Mouse (Mus musculus): ENCODE data around the gene Abcc9. TPM values are rescaled to one million over a fixed set of nuclear protein-coding genes. Genes with fewer than 3 reads are reported as not detected.

Gene Abcc9
- 104 and 108 TPM in 2 replicates for total RNA-seq (2014; rRNA removed; ENCODE audit: low replicate concordance)
- polyA plus RNA-seq (2015; fragmentation: Nextera tagmentation; extraction: Ambion mirVana) = 18.8 and 21.0 TPM in 2 replicates

DNA sequence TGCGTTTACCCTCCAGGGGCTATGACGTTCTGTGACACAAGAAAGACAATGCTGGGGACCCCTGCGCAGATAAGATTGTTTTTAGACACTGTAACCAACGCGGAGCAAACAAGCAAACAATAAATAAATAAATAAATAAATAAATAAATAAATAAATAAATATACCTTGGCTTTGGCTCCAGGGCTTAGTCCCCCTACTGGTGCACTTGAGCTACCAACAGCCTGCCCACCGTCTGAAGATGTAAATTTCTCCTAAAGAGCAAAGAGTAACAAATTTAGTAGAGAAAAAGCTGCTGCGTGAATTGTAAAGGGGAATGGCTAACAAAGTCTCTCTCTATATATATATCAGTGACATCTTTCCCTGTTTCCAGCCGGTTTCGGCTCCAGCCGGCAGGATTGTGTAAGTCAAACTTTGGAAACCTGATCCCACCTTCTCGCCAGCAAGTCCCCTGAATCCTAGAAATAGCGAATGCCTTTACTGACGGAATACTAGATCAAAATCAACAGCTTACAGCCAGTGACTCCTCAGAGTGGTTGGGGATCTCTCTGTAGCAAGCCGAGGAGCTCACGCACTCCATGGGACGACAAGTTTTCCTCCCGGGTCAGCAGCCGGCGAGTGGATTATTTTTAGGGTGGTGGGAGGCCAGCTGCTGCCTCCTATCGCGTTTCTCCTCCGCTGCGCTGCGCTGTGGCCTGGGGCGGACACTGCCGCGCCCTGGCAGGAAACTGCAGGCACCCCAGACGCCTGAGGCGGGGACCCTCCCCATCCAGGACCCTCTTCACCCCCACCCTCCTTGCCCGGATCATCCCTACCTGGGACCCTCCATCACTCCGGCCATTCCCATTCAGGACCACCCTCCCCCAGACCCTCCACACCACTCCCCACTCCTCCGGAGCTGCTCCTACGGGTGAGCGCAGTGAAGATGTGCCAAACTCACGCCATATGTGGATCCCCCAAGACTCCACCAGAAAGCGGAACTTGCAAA, at the start of gene Abcc9:
Abcc9 (minus strand) TSS at position 664 of the 986 bp plus-strand sequence.
- Histone ChIP-seq H3K4me2 (ENCODE audit: low read depth, low read length) (peak within 1 kb of the TSS; percentile 82), H3K9me3 (replicated peaks; ENCODE audit: control insufficient read depth, low read length) (no peaks in the 10 kb centered on the region), H3K4me1 (ENCODE audit: control insufficient read depth, insufficient read depth) (peaks cover 23% of the 10 kb centered on the region), H3K4me3 (ENCODE audit: low read depth, low read length) (peak within 1 kb of the TSS; percentile 55), H3K27me3 (ENCODE audit: control insufficient read depth, insufficient read depth, low read length) (no peaks in the 10 kb centered on the region), H3K36me3 (replicated peaks; ENCODE audit: control insufficient read depth, insufficient read depth, low read length) (peaks cover 7% of the 10 kb centered on the region), H3K27ac (ENCODE audit: low read depth) (peak within 1 kb of the TSS; percentile 93), H3K9ac (replicated peaks; ENCODE audit: low read depth, low read length) (peak within 1 kb of the TSS; percentile 64)
- peak; percentile 82 for ATAC-seq (ENCODE audit: insufficient read depth, low read depth)
- DNase-seq (ENCODE audit: low spot score) = peak; percentile 76
- TF ChIP-seq CTCF (IDR thresholded peaks at IDR 0.05; ENCODE audit: low read depth) (peak; percentile 47), EP300 (IDR thresholded peaks at IDR 0.05; ENCODE audit: low read depth) (no peak)
- 4% methylated on average over 36 of the region's 36 CpGs for WGBS

GRCm38 (mm10) chr6:142751365-142751764, 49.2 kb upstream of the Abcc9 start:
- no peak overlapping the region for H3K9ac ChIP-seq (replicated peaks; ENCODE audit: low read depth, low read length)
- no peak; the same call in 1 of the 2 replicates for ATAC-seq (ENCODE audit: insufficient read depth, low read depth)
- 57% methylated on average over 9 of the region's 9 CpGs for WGBS
- H3K9me3 ChIP-seq (replicated peaks; ENCODE audit: control insufficient read depth, low read length) = no peaks in the 10 kb centered on the region
- no peak for TF ChIP-seq CTCF (IDR thresholded peaks at IDR 0.05; ENCODE audit: low read depth)
- no peak for TF ChIP-seq EP300 (IDR thresholded peaks at IDR 0.05; ENCODE audit: low read depth)
- H3K4me2 ChIP-seq (ENCODE audit: low read depth, low read length) = no peak overlapping the region
- H3K27ac ChIP-seq (ENCODE audit: low read depth) = no peak overlapping the region
- H3K4me1 ChIP-seq (ENCODE audit: control insufficient read depth, insufficient read depth) = peaks cover 6% of the 10 kb centered on the region; the same call in 1 of the 2 replicates
- no peaks in the 10 kb centered on the region for H3K36me3 ChIP-seq (replicated peaks; ENCODE audit: control insufficient read depth, insufficient read depth, low read length)
- DNase-seq (ENCODE audit: low spot score) = no peak
- H3K27me3 ChIP-seq (ENCODE audit: control insufficient read depth, insufficient read depth, low read length) = no peaks in the 10 kb centered on the region
- no peak overlapping the region for H3K4me3 ChIP-seq (ENCODE audit: low read depth, low read length)

DNA sequence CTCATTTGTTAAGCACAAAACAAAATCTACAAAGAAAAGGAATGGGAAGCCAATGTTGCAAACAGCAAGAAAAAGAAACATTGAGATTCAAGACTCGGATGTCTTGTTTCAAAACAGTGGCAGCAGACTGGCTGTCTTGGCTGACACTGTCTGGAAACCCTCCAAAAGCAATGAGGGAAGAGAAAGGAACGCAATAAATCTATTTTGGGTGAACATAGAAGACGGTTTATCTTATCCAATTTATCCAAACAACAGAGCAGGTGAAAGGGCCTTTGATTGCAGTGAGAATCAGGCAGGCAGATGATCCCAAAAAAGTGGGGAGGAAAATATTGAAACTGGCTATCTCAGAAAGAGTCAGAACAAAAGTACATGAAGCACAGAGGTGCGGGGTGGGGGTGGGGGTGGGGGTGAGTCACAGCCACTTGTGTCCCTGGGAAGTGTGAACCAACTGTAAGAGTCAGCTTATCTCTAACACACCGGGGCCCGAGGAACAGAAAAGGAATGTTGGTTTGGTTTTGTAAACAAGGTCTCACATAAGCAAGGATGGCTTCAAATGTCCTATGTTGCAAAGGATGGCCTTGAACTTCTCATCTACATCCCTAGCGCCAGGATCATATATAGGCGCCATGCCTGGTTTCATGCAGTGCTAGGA, 46.1 kb upstream of the Abcc9 start:
- Histone ChIP-seq H3K9ac (replicated peaks; ENCODE audit: low read depth, low read length) (no peak overlapping the region), H3K27me3 (ENCODE audit: control insufficient read depth, insufficient read depth, low read length) (no peaks in the 10 kb centered on the region), H3K9me3 (replicated peaks; ENCODE audit: control insufficient read depth, low read length) (no peaks in the 10 kb centered on the region; the same call in 1 of the 2 replicates), H3K4me1 (ENCODE audit: control insufficient read depth, insufficient read depth) (0 out of 2 replicates have a peak, but pooled peaks cover 3% of the 10 kb centered on the region), H3K4me3 (ENCODE audit: low read depth, low read length) (no peak overlapping the region), H3K4me2 (ENCODE audit: low read depth, low read length) (peak overlapping the region; percentile 37; the same call in 1 of the 2 replicates), H3K27ac (ENCODE audit: low read depth) (peak overlapping the region; percentile 67), H3K36me3 (replicated peaks; ENCODE audit: control insufficient read depth, insufficient read depth, low read length) (no peaks in the 10 kb centered on the region)
- no peak for TF ChIP-seq CTCF (IDR thresholded peaks at IDR 0.05; ENCODE audit: low read depth)
- ATAC-seq (ENCODE audit: insufficient read depth, low read depth) (peak; percentile 62; the same call in 1 of the 2 replicates), DNase-seq (ENCODE audit: low spot score) (peak; percentile 63)
- 25% methylated on average over 8 of the region's 8 CpGs for WGBS

DNA sequence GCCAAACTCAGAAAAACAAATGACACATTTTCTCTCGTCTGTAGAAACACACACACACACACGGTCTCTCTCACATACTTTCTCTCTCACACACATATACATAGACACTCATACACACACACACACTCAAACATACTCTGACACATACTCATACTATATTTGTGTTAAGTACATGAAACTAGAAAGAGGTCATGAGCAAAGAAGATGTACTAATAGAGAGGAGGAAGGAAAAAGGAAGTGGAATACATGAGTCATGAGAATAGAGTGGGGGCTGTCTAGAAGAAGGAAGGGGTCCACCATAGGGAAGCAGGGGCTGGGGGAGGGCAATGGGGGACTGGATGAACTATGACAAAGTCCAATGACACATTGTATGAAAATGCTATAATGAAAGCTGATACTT, 45.0 kb upstream of the Abcc9 start:
- DNase-seq (ENCODE audit: low spot score) = no peak
- no peak overlapping the region for H3K4me3 ChIP-seq (ENCODE audit: low read depth, low read length)
- H3K4me2 ChIP-seq (ENCODE audit: low read depth, low read length) = no peak overlapping the region
- no peak for ATAC-seq (ENCODE audit: insufficient read depth, low read depth)
- H3K36me3 ChIP-seq (replicated peaks; ENCODE audit: control insufficient read depth, insufficient read depth, low read length) = no peaks in the 10 kb centered on the region
- H3K9me3 ChIP-seq (replicated peaks; ENCODE audit: control insufficient read depth, low read length) = no peaks in the 10 kb centered on the region; the same call in 1 of the 2 replicates
- 64% methylated on average over 2 of the region's 2 CpGs for WGBS
- 0 out of 2 replicates have a peak, but pooled peaks cover 3% of the 10 kb centered on the region for H3K4me1 ChIP-seq (ENCODE audit: control insufficient read depth, insufficient read depth)
- H3K27me3 ChIP-seq (ENCODE audit: control insufficient read depth, insufficient read depth, low read length) = no peaks in the 10 kb centered on the region
- TF ChIP-seq CTCF (IDR thresholded peaks at IDR 0.05; ENCODE audit: low read depth) (no peak), EP300 (IDR thresholded peaks at IDR 0.05; ENCODE audit: low read depth) (no peak)
- H3K27ac ChIP-seq (ENCODE audit: low read depth) = no peak overlapping the region; the same call in none of the 2 replicates
- H3K9ac ChIP-seq (replicated peaks; ENCODE audit: low read depth, low read length) = no peak overlapping the region

DNA sequence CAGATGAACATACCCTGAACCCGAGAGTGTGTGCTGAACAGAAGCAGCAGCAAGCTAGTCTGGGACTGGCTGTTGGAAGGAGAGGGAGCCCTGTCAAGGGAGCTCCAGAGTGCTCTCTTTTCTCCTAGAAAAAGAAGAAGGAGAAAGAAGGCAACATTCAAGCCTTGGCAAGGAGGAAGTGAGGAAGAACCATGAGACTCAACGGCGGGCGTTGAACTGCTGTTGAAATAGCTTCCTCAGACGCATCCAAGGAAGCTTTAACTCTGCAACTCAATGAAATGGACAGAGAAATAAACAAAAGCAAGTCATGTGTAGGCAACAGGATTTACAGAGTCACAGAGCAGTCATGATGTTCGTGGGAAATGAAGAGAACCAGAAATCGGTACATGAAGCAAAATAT, 44.6 kb upstream of the Abcc9 start:
- H3K27ac ChIP-seq (ENCODE audit: low read depth) = peak overlapping the region; percentile 6; the same call in 1 of the 2 replicates
- 65% methylated on average over 7 of the region's 7 CpGs for WGBS
- no peaks in the 10 kb centered on the region for H3K27me3 ChIP-seq (ENCODE audit: control insufficient read depth, insufficient read depth, low read length)
- TF ChIP-seq EP300 (IDR thresholded peaks at IDR 0.05; ENCODE audit: low read depth) (no peak), CTCF (IDR thresholded peaks at IDR 0.05; ENCODE audit: low read depth) (no peak)
- H3K9ac ChIP-seq (replicated peaks; ENCODE audit: low read depth, low read length) = no peak overlapping the region
- ATAC-seq (ENCODE audit: insufficient read depth, low read depth) = no peak
- no peaks in the 10 kb centered on the region for H3K36me3 ChIP-seq (replicated peaks; ENCODE audit: control insufficient read depth, insufficient read depth, low read length)
- H3K4me1 ChIP-seq (ENCODE audit: control insufficient read depth, insufficient read depth) = 0 out of 2 replicates have a peak, but pooled peaks cover 3% of the 10 kb centered on the region
- H3K4me3 ChIP-seq (ENCODE audit: low read depth, low read length) = no peak overlapping the region
- no peak for DNase-seq (ENCODE audit: low spot score)
- no peaks in the 10 kb centered on the region; the same call in 1 of the 2 replicates for H3K9me3 ChIP-seq (replicated peaks; ENCODE audit: control insufficient read depth, low read length)
- no peak overlapping the region for H3K4me2 ChIP-seq (ENCODE audit: low read depth, low read length)
